Mouse (Mus musculus) G1E-ER4 (cell line): ENCODE results near the gene Slc3a1. TPM values are rescaled to one million over a fixed set of nuclear protein-coding genes. Genes with fewer than 3 reads are reported as not detected.

Experiments used
- GATA1 ChIP-seq: IDR thresholded peaks from one replicate; pipeline ENCODE4 v1.8.0; 2012; ENCODE audit warnings: low read length, inconsistent platforms
- polyA plus RNA-seq: library from polyadenylated mRNA; stranded (reverse); fragments of >175 nt; gene quantifications from 2 replicates; pipeline ENCODE4 v1.2.3, GENCODE M21; 2012

Gene Slc3a1
- not detected in 2 replicates for polyA plus RNA-seq

DNA sequence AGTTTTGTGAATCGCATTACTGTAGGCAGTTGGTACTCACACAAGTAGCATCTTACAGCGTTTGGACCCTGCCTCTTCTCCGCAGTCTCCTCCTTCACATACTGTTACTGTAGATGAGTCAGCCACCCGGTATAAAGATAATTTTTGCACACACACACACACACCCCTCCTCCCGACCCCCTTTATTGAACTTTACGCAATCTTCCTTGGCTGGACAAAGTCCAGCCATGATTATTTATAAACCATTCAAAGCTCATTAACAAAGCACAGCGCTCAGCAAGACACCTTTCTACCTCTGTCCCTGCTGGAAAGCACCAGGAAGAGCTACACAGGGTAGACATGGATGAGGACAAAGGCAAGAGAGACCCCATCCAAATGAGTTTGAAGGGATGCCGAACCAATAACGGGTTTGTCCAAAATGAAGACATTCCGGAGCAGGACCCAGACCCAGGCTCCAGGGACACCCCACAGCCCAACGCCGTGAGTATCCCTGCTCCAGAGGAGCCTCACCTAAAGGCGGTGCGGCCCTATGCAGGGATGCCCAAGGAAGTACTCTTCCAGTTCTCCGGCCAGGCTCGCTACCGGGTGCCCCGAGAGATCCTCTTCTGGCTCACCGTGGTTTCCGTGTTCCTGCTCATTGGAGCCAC, at the start of gene Slc3a1:
Gene Slc3a1 (plus strand): TSS at position 284 of the 647 bp plus-strand sequence.
- no peak for TF ChIP-seq GATA1

DNA sequence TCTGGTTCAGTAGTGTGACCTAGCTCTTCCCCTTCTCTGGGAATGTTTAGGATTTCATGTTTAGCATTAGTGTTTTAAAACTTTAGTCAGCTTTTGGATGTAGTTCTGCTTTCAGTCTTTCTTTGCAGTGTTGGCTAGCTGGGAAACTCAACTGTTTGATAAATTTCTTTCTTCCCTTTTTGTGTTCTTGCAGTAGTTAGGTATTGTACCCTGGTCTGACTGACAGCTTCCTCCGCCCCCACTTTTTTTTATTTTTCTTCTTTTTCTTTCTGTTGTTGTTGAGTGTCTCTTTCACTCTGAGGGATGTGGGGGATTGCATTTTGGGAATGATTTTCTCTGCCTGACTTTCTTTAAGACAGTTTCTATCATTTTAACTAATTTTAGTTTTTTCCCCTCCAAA, 46.5 kb upstream of the Slc3a1 start:
- TF ChIP-seq GATA1, result no peak

DNA sequence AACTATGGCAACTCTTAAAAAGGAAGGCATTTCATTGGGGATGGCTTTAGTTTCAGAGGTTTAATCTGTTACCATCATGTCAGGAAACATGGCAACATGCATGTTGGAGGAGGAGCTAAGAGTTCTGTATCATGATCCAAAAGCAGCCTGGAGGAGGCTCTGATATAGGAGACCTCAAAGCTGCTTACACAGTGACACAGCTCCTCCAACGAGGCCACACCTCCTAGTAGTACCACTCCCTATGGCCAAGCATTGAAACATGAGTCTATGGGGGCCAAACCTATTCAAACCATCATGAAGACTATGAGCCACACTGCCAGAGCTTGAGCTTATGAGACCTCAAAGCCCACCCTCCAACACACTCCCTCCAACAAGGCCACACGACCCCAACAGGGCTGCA, 45.4 kb upstream of the Slc3a1 start:
- TF ChIP-seq GATA1, result no peak

- TF ChIP-seq GATA1, result no peak
These were observed 41.8 kb upstream of the Slc3a1 start for GRCm38 (mm10) chr17:84986368-84986767.

DNA sequence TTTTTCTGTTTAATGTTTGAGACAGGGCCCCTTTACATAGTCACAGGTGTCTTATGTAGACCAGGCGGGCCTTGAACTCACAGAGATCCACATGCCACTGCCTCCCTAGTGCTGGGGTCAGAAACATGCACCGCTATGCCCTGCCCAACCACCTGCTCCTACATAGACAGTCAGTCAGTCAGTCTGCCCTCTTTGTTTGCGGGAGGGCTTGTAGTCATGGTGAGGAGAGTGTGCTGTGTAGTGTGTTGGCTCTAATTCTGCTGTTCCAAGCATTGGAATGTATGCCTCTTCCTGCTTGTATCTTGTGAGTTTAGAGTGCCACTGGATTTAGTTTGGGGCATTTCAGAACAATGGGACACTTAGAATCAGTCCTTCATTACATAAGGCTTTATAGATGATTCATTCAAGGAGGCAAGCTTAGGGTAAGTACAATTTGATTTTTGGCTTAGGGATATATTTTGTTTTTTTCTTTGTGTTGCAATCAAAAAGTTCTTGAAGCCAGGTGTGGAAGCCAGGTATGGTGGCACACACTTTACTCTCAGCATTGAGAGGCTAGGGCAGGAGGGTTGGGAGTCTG, 40.3 kb upstream of the Slc3a1 start:
- no peak for TF ChIP-seq GATA1

DNA sequence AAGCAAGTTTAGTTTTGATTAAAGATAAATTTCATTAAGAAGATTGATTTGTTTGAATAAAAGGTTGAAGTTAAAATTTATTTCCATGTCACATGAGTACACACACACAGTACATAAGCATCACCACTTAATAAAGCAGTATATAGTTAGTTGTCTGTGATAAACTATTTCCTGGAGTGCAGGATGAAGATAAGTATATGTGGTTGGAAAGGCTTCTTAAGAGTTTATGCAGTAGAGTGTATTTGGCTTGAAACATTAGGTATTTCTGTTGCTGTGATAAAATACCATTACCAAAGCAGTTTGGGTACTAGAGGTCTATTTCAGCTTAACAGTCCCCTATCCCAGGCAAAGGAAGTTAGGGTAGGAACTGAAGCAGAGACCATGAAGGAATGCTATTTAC, 39.7 kb upstream of the Slc3a1 start:
- TF ChIP-seq GATA1, result no peak

- TF ChIP-seq GATA1, result no peak
These were observed 32.3 kb upstream of the Slc3a1 start for GRCm38 (mm10) chr17:84995844-84996243.

- no peak for TF ChIP-seq GATA1
These were observed 30.5 kb upstream of the Slc3a1 start for GRCm38 (mm10) chr17:84997639-84998038.

GRCm38 (mm10) chr17:84999636-85000035, 28.5 kb upstream of the Slc3a1 start:
- no peak for TF ChIP-seq GATA1

- no peak for TF ChIP-seq GATA1
These were observed 14.7 kb upstream of the Slc3a1 start for GRCm38 (mm10) chr17:85013485-85013884.

DNA sequence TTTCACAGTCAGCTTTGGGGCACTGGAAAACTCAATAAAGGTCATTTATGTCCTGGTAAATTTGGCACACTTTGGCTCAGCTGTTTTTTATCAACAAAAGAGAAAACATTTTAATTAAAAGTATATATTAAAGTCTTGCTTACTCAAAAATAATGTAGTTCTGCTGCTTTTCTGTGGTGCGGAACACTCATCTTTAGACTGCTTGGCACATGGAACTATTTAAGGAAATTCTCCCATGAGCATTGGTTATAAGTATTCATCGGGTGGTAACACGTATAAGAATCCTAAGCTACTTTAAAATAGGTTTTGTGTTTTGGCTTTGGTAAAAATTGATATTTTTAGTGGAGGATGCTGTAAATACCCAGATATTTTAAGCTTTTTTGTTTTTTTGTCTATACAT, 13.5 kb upstream of the Slc3a1 start:
- no peak for TF ChIP-seq GATA1

DNA sequence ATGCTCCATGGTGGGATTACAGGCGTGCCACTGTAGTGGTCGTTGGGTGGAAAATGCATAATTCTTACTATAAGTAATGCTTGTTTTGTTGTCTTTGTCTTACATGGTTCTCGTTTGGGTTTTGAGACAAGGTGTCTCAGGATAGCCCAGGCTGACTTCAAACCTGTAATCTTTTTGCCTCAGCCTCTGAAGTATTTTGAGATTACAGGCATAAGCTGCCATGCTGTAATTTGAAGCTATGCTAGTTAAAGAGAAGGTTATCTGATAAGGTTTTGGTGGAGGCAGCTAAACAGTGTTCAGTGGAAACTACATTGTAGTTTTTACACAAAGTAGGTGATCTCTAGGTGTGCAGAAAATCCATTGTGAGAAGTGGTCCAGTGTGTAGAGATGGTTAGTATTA, 9.8 kb upstream of the Slc3a1 start:
- no peak for TF ChIP-seq GATA1

- no peak for TF ChIP-seq GATA1
These were observed 9.4 kb upstream of the Slc3a1 start for GRCm38 (mm10) chr17:85018794-85019193.

DNA sequence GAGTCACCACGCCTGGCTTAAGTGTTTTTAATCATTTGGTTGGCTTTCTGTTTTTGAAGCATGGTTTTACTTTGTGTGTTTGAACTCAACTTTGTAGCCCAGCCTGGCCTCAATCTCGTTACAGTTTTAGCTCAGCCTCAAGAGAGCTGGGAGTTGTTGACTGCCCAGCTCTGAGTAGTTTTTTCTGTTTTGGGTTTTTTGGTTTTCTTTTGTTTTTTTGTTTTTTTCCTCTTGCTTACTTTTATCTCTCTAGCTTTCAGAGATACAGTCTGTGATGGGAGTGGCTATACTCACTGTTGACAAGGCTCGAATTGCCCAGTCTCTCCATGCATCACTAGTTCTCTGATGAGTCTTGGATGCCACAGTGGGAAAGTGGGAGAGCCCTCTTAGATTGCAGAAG, 7.8 kb upstream of the Slc3a1 start:
- no peak for TF ChIP-seq GATA1

- no peak for TF ChIP-seq GATA1
These were observed 4.7 kb upstream of the Slc3a1 start for GRCm38 (mm10) chr17:85023247-85024167.

DNA sequence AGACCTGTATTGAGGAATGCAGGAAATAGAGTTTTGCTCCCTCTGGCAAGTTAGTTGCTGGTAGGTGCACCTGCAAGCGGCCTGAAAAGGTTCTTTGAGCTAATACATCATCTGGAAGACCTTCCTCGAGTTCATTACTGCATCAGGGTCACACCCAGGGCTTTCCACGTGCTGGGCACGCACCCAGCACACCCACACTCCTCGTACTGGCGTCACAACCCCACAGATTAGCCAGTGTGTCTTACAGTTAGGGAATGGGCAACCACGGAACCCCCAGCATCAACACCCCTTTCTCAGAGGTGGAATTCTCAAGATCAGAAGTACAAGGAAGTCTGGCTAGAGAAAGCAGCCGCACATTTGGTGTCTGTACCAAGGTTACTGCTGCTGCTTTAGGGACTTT, 3.9 kb upstream of the Slc3a1 start:
- TF ChIP-seq GATA1, result no peak

DNA sequence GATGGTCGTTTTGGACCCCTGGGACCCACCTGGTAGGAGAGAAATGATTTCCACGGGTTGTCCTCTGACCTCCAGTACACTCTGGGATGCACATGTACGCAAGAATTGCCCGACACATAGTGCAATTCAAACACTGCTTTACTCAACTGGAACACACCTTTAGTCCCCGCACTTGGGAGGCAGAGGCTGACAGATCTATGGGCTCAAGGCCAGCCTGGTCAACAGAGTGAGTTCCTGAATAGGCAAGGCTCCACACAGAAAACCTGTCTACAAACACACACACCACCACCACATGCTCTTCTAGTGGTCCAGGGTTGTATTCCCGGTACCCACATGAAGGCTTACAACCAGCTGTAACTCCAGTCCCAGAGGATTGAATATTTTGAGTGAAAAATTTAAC, 3.0 kb upstream of the Slc3a1 start:
- TF ChIP-seq GATA1, result no peak

GRCm38 (mm10) chr17:85026436-85026835, 1.7 kb upstream of the Slc3a1 start:
- no peak for TF ChIP-seq GATA1
